Mouse (Mus musculus) adrenal gland, postnatal 36 days (tissue): ENCODE data around the gene Ppid. TPM values are rescaled to one million over a fixed set of nuclear protein-coding genes. Genes with fewer than 3 reads are reported as not detected.
"Not testable (repeated sequence)": the region's sequence is repeated elsewhere in the genome, so short reads cannot be mapped to it uniquely, and the experiment has no call there.

Source experiments
- DNase-seq, 2 experiments: peaks; one replicate each; pipeline ENCODE4 v3.0.0; 2021; ENCODE audit warnings: mixed read lengths in 1 of 2
- total RNA-seq, 2 experiments: library from RNA; stranded (reverse); gene quantifications; 2 replicates each; pipeline ENCODE4 v1.2.3; 2021

Ppid gene
- total RNA-seq, 2 experiments from 2014 or later, result 48.7 to 71.2 TPM

DNA sequence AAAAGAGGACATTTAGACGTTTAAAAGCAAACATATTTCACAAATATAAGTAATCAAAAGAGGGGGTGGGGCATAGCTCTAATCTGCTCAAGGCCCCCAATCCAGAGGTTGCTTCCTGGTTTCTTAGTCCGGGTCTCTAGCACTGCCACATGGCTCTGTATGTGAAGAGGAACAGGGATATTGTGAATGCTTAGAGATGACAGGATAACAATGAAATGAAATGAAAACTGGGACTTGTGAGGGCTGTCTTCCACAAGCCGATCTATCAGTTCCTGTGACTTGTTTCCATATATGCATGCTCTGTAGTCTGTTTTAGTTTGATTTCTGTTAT, 21.8 kb upstream of the Ppid start:
- no peak for DNase-seq

- DNase-seq, result no peak
Observed at GRCm38 (mm10) chr3:79572399-79572798, 18.7 kb upstream of the Ppid start.

DNA sequence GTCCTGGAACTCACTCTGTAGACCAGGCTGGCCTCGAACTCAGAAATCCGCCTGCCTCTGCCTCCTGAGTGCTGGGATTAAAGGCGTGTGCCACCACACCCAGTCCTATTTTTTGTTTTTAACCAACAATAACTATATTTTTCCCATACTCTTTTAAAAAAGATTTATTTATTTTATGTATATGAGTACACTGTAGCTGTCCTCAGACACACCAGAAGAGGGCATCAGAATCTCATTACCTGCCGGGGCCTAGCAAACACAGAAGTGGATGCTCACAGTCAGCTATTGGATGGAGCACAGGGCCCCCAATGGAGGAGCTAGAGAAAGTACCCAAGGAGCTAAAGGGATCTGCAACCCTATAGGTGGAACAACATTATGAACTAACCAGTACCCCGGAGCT, 17.8 kb upstream of the Ppid start:
- not testable (repeated sequence) for DNase-seq

DNA sequence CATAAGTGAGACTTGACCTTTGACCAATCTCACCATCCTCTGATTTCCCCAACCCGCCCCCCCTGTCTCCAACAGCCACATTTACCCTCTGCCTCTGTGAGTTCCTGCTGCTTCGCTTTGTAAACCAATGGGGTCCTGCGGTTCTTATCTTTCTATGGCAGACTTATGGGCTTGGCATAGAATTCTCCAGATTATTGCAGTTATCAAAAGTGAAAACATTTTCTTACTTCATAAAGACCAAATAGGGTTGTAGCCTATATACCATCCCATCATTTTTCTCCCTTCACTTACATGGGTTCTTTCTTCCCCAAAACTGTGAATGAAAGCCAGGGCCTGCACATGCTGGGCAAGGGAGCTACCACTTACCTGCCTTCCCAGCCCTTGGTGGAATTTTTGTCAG, 16.8 kb upstream of the Ppid start:
- DNase-seq, result no peak

GRCm38 (mm10) chr3:79575576-79576467, 15.3 kb upstream of the Ppid start:
- DNase-seq, result no peak

DNA sequence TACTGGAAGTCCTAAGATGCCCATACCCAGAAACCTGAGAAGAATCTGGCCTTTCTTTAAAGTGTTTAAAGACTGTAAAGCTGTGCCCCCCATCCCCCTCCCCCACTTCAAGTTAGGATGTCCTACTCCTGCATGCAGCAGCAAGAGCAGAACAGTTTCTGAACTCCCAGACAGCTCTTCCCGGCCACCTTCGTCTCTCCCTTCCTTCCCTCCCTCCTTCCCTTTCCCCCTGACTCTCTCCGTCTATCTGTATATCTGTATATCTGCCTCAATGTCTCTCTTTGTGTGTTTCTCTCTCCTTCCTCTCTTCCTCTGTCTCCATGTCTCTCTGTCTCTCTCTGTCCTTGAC, 14.7 kb upstream of the Ppid start:
- DNase-seq, result no peak

DNA sequence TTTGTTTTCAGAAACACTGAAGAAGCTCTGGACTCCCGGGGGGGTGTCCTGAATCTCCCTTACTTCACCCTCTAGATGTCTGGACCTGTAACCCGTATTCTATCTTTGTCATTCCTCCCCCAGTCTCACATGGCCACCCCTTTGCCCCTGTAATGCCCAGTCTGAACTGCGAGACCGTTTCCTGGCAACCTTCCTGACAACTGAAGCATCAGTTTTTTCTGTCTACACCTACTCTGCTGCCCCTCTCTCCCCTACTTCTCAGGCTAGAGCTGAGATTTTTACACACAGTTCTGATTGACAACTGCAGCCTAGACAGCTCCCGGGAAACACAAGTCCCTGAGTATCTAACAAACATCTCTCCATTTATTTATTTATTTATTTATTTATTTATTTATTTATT, 14.3 kb upstream of the Ppid start:
- DNase-seq, result no peak

DNA sequence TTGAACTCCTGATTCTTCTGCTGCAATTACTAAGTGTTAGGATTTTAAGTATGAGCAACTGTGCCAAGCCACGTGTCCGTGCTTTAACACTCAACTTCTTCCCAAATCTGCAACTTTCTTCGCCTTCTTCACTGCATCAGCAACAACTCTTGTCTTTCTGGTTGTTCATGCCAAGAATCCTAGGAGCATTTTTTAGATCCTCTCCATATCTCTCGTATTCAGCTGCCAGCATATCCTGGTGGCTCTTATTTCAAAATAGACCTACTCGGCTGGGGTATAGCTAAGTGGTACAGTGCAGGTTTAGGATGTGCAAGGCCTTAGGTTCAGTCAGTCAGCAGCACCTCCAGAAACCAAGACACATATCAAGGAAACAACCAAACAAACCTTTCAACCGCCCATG, 13.5 kb upstream of the Ppid start:
- DNase-seq, result no peak

- no peak for DNase-seq
Observed at GRCm38 (mm10) chr3:79578164-79578563, 13.0 kb upstream of the Ppid start.

GRCm38 (mm10) chr3:79579891-79580575, 11.1 kb upstream of the Ppid start:
- no peak for DNase-seq

GRCm38 (mm10) chr3:79586804-79587203, 4.3 kb upstream of the Ppid start:
- DNase-seq, result peak; percentile 89 to 93

DNA sequence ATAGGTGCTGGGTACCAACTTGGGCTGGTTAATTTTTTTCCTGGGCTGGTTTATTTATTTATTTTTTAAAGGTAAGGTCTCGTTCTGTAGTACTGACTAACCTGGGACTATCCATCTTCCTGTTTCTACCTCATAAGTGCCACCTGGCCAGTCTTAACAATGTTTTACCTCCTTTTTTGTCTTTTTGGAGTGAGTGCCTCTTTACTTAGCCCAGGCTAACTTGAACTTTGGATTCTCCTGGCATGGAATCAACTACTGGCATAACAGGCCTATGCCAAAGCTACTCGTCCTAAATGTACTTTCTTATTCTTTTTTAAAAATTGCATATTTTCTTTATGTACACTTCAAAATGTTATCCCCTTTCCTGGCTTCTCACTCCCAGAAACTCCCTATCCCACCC, 1.5 kb upstream of the Ppid start:
- no peak for DNase-seq

GRCm38 (mm10) chr3:79591793-79592471, 790 bp downstream of the Ppid start:
- DNase-seq, result no peak

- DNase-seq, result no peak
Observed at GRCm38 (mm10) chr3:79595468-79595867, 4.3 kb downstream of the Ppid start.

- no peak for DNase-seq
Observed at GRCm38 (mm10) chr3:79609886-79610285, 18.7 kb downstream of the Ppid start.

- DNase-seq, result no peak
Observed at GRCm38 (mm10) chr3:79627484-79628181, 36.5 kb downstream of the Ppid start.

GRCm38 (mm10) chr3:79628182-79628560, 37.0 kb downstream of the Ppid start:
- DNase-seq, result no peak

- DNase-seq, result peak; percentile 95
Observed at GRCm38 (mm10) chr3:79628561-79629415, 37.6 kb downstream of the Ppid start, which contains the start of gene 4930579G24Rik. Gene 4930579G24Rik, plus strand, starts transcription at chr3:79629079.

DNA sequence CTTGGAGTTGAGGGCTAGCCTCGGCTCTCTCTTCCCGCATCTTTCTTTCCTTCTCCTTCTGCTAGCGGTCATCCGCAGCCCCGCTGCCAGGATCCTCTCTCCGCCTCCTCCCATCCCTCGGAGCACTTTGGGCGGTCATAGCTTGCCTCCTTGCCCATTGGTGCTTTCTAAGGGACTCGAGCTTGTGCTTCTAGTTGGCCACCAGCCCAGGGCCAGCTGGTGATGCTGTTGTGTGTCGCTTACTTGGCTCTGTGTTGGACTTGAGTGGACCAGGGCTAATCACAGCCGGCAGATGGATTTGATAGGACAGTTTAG, 38.2 kb downstream of the Ppid start, which contains the start of gene Etfdh:
TSS of gene Etfdh (minus strand) at position 85 of the 315 bp plus-strand sequence.
- peak; percentile 75 to 82 for DNase-seq

DNA sequence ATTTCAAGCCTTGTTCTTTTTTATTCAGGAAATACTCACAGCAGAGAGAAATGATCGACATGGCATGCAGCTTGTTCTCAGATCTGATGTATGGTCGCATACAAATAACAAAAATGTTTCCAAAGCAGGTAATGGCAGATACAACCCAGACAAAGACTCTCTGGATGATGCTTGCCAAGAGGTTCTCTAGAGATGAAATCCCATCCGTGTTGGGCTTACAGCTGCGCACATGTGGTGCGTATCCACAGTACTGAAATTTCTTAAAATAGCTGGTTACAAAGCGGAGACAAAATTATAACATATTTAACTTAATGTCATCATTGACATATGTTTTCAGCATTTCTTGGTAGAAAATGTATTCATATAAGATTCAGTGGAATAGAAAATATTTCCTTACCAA, 61.0 kb downstream of the Ppid start:
- DNase-seq, result no peak
